Mouse (Mus musculus) retina, postnatal 1 day (tissue): ENCODE results near the gene Mok.

ENCODE experiments used
- DNase-seq: peaks from one replicate; pipeline ENCODE4 v3.0.0-alpha.2; 2012

Mok gene

DNA sequence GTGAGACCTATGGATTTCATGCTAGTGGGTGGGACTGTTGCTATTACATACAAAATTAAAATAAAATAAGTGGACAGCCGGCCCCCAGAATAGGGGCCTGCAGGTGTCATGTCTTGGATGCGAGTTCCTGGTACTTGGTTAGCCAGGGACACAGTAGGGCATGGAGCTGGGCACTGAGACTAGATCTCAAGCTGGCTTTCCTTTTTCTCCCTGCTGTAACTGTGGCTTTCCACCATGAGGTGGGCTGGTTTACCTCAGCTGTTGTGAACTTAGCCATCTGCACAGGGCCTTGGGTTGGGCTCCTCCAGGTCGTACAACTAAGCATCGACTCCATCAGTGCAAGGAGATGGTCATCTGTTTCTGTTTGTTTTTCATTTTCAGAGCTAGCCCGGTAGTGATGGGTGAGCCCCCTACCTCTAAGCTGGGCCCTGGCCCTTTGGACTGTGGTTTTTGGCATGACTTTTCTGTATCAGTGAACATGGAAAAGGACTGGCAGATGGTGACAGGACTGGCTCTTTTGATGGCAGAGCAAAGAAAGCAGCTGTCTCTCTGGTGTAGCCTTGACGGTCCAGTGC, 5.5 kb upstream of the Mok start:
- DNase-seq = peak; percentile 47

- peak; percentile 95 for DNase-seq
These were observed 4.6 kb upstream of the Mok start for GRCm38 (mm10) chr12:110845131-110845880.

DNA sequence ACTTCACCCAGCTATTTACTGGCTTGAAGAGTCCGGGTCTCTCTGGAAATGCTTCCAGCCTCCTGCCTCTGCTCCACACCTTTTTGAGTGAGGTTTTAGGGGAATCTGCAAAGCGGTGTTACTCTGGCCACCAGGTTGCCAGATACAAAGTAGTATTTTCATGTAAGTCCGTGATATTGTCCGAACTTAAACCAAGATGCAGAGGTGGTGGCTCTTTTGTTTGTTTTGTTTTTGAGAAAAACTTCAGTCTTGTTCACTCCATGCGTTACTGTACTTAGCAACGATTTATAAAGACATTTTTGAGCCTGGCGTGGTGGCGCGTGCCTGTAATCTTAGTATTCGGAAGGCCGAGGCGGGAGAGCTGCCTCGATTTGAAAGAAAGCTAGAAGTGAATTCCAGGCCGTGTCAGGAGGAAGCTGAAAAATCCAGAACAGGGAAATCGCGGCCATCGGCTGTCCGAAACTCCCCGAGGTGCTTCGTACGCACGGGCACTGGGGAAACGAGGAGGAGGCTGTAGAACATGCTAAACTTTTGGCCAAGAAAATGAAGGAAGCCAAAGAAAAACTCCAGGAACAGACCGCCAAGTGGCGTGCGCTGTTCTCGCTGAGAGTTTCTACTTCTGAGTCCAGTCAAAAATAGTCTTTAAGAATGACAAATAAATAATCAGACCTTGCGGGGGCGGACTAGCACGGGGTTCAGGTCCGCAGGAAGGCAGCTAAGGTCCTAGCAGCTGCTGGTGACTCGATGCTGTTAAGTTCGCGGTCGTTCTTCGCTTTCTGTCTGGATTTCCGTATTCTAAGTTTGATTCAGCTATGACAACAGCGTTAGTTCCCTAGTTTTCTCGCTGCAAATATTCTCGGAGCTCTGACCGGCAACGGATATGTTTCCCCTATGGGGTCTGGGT, 3.7 kb upstream of the Mok start:
- no peak for DNase-seq

- DNase-seq = peak; percentile 86
These were observed 2.7 kb upstream of the Mok start for GRCm38 (mm10) chr12:110843194-110844048.

GRCm38 (mm10) chr12:110841731-110842493, 1.2 kb upstream of the Mok start:
- DNase-seq = no peak

DNA sequence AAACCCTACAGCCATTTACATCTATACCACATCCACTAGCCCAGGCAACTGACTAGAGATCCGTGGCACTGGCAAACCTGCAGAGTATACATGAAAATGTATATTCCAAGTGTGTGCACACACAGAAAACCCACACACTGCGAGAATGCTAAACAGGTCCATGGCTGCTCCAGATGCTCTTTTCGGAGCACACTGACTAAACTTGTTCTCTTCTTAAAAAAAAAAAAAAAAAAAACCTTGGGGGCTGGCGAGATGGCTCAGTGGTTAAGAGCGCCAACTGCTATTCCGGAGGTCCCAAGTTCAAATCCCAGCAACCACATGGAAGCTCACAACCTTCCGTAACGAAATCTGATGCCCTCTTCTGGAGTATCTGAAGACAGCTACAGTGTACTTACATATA, 2.9 kb downstream of the Mok start:
- DNase-seq = no peak

DNA sequence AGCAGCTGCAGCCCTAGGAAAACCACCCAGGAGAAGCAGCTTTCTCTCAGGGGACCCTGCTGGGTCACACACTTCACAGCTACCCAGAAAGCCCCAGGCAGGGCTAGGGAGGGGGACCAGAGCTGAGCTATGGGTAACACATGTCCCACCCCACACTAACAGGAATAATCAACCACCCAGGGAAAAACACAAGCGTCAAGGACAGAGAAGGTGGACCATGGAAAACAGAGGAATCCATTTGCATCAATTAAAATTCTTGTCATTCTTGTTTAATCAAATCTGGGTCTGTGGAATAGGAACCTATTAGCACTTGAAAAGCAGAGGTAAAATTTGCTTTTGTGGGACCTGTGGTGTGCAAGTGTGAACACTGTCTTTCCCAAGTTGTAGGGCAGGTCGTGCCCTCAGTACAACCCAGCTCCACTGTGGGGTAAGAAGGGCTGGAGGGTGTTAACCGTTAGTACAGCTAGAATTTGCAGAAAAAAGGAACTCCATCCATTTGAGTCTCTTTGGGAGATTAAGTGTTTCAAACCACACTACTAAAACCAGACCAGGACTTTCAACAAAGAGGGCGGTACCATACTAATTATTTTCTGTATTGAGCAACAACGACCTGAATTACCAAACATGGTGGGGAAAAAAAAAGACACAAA, 3.4 kb downstream of the Mok start:
- DNase-seq = peak; percentile 82

DNA sequence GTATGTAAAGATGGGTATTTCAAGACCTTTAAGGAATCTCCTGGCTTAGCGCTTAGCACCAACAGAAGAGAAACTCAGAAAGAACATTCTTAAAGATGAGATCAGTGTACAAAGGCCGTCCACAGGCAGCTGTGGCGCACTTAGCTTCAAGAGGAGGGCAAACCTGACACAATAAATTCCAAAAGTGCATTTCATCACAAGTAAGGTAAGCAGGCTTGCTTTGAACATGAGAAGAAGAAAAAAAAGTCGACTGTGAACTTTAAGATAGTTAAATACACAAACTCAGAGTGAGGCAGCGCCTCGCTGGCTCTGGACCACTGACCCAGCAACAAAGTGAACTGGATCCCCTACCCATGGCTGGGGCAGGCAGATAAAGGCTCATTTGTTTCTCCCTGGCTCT, 4.0 kb downstream of the Mok start:
- no peak for DNase-seq

GRCm38 (mm10) chr12:110835182-110835581, 5.6 kb downstream of the Mok start:
- DNase-seq = no peak

GRCm38 (mm10) chr12:110830293-110831024, 10.3 kb downstream of the Mok start:
- no peak for DNase-seq

- no peak for DNase-seq
These were observed 11.8 kb downstream of the Mok start for GRCm38 (mm10) chr12:110828908-110829307.

- DNase-seq = no peak
These were observed 18.4 kb downstream of the Mok start for GRCm38 (mm10) chr12:110822366-110822765.

GRCm38 (mm10) chr12:110821787-110822186, 19.0 kb downstream of the Mok start:
- DNase-seq = no peak

- DNase-seq = no peak
These were observed 21.4 kb downstream of the Mok start for GRCm38 (mm10) chr12:110819367-110819766.

GRCm38 (mm10) chr12:110816833-110817232, 23.9 kb downstream of the Mok start:
- no peak for DNase-seq

DNA sequence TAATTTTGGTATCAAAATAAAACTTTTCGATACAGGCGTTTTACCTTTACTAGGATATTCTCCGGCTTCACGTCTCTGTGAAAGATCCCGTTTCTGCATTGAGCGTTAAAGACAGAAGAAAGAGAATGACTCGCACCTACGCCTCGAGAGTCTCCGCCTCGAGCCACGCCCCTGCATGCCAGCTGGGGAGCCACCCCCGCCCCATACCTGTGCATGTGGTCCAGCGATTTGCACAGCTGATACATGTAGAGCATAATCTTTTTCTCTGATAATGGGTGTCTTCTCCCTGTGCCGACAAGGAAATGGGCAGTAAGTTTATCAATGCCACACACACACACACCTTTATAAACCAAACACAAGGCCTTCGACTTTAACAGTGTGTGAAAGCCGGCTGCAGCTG, 25.8 kb downstream of the Mok start:
- no peak for DNase-seq

DNA sequence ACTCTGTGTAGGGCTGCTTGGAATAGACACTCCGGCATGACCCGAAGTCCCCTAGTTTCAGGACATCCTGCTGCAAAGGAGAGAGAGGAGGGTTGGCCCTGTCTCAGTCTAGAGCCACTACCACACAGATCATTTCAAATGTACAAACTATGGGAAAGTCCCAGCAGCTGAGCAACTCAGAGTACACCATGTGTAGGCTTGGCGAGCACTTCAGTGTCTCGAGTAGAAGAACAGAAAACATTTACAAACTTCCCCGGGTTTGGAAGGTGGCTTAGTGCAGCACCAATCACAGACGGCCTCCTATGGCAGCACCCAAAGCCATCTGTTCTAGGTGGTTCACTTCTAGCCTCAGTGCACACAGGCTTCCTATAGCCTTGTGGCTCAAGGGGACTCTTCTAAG, 27.1 kb downstream of the Mok start:
- DNase-seq = no peak

- no peak for DNase-seq
These were observed 27.6 kb downstream of the Mok start for GRCm38 (mm10) chr12:110813132-110813531.

- no peak for DNase-seq
These were observed 31.9 kb downstream of the Mok start for GRCm38 (mm10) chr12:110808848-110809247.

- peak; percentile 50 for DNase-seq
These were observed 32.3 kb downstream of the Mok start for GRCm38 (mm10) chr12:110808430-110808829.
